Mouse (Mus musculus) granulocyte monocyte progenitor cell, adult 5-6 weeks (primary cell): ENCODE measurements around the gene Birc5. TPM values are rescaled to one million over a fixed set of nuclear protein-coding genes. Genes with fewer than 3 reads are reported as not detected.
"Not testable (repeated sequence)": the region's sequence is repeated elsewhere in the genome, so short reads cannot be mapped to it uniquely, and the experiment has no call there.

Experiments used
- ATAC-seq: replicated peaks from 2 replicates; pipeline ENCODE4 v1.8.0; 2016; ENCODE audit warnings: mild to moderate bottlenecking, moderate TSS enrichment, inconsistent platforms; ENCODE audit not compliant: poor library complexity, severe bottlenecking
- total RNA-seq, 2 experiments: library from RNA; stranded (forward) in 1 of 2; stranded (reverse) in 1 of 2; fragments of 200-712, 200-1000 nt in 1 of 2; fragments of >200 nt in 1 of 2; fragmentation: Nextera tagmentation in 1 of 2; gene quantifications; 2 replicates each; pipeline ENCODE4 v1.2.3; 2014 to 2017

Gene Birc5
- total RNA-seq (2014; fragmentation: Nextera tagmentation) (93.9 and 128 TPM in 2 replicates), total RNA-seq (2017) (200 and 221 TPM in 2 replicates)

DNA sequence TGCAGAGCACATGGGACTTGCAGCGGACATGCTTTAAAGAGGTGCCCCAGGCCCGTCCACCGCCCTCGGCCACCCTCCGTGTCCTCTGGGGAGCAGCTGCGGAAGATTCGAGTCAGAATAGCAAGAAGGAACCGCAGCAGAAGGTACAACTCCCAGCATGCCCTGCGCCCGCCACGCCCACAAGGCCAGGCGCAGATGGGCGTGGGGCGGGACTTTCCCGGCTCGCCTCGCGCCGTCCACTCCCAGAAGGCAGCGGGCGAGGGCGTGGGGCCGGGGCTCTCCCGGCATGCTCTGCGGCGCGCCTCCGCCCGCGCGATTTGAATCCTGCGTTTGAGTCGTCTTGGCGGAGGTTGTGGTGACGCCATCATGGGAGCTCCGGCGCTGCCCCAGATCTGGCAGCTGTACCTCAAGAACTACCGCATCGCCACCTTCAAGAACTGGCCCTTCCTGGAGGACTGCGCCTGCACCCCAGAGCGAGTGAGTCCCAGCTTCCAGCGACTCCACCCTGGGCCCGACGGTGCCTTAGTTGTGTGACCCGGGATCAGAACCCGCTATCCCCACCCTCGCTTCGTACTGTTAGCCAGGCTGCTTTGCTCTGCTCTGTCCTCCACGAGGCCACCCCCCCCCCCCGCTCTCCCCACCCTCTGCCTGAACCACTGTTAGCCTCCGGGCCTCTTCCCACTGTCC lies at the start of gene Birc5:
TSS of gene Birc5 (plus strand) at position 267 of the 687 bp plus-strand sequence.
- ATAC-seq: peak; percentile 98

DNA sequence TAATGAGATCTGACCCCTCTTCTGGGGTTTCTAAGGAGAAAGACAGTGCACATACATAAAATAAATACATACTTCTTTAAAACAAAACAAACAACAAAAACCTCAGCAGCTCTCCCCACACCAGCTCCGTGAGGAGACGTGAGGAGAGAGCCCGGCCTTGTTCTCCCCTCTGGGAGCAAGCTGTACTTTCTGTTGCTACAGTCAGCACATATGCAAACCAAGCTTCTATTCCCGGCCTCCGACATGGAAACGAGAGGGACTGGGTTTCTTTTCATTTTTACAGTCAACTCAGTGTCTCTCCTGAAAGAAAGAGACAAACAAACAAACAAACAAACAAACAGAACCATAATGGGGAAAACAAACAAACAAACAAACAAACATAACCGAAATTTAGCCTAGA lies 49.0 kb upstream of the Birc5 start:
- ATAC-seq: no peak

DNA sequence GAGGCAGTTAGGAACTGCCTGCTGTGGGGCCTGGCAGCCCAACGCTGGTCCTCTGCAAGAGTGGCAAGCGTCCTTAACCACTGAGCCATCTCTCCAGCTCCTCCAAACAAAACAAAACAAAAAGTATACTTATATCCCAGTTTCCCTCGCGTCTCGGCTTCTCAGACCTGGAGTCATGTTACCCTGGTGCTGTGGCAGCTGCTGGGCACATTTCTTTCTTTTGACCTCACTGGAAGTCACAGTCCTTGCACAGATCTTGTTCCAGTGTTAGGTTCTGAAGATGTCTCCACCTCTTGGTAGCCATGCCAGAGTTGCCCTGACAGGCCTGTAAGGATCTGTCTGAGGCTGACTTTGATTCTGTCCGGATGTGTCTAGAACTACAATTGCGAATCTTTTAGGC lies 47.4 kb upstream of the Birc5 start:
- ATAC-seq: no peak

DNA sequence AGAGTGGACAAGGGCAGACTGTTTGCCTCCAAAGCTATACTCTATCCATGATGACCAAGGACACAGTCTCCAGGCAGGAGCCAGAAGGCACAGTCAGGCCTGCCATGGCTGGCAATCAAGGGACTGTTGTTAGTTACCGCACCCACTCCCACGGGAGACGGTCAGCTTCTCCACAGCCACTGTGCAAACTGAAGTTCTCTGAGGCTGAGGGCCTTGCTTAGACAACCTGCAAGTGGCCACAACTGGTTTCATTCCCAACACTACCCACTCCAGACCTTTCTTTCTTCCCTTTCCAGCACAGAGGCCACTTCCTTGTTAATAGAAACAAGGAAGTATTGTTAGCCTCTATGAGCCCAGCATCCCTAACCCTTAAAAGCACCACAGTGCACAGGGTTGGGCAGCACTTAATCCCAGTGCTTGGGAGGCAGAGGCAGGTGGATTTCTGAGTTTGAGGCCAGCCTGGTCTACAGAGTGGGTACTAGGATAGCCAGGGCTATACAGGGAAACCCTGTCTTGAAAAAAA lies 45.8 kb upstream of the Birc5 start:
- ATAC-seq: peak; percentile 61

DNA sequence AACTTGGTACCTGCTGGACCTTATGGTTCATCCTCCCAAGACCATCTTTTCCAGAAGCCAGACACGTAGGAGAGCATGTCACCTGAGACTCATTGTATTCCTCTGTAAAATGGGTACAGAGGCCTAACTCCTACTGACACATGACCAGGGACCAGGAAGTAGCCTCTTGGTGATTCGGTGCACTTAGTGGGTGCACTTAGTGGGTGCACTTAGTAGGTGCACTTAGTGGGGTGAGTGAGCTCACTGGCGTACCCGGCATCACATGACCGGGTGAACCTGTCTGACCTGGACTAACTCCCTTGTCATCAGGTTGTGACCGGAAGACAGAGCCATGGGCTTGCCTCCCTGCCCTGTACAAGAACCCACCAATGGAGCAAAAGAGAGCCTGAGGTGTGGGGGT lies 42.3 kb upstream of the Birc5 start:
- ATAC-seq: no peak

DNA sequence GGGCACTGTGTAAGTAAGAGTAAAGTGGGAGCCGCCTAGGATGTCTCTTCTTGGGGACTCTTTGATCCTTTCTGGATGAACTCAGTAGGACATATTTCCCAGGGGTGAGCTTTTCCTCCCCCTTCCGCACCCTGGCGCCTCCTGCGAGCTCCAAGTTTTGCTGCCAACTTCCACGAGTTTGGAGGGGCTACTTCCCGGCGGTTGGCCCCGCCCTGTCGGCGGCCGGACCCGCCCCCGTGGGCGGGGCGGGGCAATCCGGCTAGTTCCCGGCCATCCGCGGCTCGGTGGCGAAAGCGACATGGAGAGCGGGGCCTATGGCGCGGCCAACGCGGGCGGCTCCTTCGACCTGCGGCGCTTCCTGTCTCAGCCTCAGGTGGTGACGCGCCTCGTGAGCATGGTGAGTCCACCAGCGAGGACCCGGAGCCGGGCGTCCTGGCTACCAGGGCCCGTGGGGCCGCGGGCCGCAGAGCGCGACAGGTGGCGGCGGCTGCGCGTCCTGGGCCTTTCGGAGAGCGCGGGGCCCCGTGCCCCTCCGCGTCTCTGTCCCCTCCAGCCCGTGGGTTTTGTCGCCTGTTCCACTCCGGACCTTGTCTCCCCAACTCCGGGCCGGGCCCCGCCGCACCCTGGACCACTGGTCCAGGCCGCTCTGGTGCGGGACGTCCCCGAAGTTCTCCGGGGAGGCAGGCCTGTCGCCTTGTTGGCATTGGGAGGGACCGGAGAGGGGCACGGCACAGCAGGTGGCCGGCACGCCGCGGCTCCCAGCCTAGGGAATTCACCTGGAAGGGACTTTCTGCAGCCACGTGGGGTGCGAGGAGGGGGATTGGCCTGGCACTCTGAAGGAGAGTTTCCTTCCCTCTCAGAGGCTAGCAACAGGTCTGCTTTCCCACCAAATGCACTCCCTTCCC lies 39.4 kb upstream of the Birc5 start, which contains the start of the genes Gm20708 and Syngr2:
TSS of gene Gm20708 (plus strand) at position 262 of the 905 bp plus-strand sequence.
TSS of gene Syngr2 (plus strand) at position 262 of the 905 bp plus-strand sequence.
- ATAC-seq: peak; percentile 45

DNA sequence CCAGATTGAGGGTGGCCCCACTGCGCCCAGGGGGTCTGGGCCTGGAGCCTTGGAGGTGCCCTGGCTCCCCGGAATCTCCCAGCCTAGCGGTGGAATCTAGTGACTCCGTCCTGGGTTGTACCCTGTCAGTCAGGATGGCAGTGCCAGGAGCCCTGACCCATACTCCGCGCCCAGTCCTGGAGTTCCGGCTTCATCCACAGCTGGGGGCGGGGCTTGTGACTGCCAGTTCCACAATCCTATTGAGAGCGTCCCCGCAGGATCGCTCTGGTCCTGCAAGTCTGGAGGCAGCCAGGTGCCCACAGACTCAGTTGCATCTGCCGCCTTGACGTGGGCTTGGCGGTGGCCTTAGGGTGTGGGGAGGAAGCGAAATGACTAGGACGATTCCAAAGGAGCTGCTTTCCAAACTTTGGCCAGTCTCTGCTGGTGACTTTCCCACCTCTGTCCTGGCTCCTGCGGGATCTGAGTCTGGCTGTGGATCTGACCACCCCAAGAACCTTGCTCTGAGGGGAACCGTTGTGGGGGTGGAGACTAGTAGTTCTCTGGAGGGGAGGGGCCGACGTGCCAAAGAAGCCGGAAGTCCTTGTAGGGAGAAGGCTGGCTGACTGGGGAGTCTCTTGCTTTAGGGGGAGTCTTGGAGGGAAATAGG lies 38.5 kb upstream of the Birc5 start:
- peak; percentile 72 for ATAC-seq

DNA sequence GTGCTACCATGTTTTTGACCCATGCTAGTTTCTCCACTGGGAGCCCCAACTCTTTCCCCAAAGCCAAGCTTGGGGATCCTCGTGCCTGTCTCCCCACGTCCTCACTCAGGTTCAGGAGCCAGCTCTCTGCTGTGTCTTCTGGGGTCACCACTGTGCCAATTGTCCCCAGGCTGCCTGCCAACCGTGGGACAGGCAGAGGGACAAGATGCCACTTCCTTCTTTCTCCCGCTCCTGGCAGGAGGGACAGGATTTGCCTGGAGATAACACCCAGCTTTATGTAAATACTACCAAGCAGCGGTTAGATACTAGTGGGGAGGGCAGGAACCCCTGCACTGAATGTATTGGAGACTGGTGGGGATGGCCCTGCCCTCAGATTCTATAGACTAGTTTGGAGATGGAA lies 35.2 kb upstream of the Birc5 start:
- no peak for ATAC-seq

DNA sequence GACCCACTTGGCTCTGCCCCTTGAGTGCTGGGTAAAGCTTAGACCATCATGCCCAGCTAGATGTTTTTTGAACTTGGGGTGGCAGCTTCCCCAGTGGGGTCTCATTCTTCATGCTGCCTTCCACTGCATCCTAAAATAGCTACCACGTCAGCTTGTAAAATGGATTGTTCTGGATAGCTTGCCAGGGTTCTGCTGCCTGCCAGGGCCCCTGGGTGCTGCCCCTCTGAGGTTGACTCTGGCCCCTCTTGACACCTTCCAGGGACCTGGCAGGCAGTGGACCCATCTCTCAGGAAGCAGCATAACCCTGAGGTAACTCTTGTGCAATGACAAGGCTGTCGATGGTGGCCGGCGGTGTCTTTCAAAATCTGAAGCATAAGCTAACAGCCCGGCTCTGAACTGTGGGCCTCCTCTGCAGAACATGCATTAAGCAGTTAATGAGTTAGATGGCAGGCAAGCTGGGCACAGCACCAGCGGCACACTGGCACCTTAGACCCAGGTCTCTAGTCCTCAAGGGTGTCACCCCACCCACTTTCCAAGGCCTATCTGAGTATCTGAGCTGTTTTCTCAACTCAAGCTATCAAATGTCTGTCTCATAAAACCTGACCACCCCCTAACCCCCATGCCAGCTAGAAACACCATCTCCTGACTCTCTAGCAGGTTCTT lies 34.2 kb upstream of the Birc5 start:
- peak; percentile 21; the same call in 1 of the 2 replicates for ATAC-seq

DNA sequence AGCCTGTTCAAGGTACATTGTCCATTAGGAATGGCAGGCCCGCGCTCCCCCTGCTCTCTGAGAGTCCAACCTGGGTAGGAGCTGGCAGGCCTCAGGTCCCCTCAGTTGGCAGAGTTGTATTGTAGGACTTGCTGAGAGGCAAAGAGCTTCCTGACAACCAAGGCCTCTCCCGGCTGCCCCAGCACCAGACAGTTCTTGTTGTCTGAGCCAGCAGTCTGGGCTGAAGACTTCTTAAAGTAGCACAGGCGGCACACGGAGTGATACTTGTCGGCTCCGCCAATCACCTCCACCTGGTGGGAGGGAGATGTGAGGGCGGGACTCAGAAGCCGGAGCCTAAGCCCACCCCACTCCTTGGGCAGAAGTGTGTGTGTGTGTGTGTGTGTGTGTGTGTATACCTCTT lies 33.2 kb upstream of the Birc5 start:
- ATAC-seq: not testable (repeated sequence)

DNA sequence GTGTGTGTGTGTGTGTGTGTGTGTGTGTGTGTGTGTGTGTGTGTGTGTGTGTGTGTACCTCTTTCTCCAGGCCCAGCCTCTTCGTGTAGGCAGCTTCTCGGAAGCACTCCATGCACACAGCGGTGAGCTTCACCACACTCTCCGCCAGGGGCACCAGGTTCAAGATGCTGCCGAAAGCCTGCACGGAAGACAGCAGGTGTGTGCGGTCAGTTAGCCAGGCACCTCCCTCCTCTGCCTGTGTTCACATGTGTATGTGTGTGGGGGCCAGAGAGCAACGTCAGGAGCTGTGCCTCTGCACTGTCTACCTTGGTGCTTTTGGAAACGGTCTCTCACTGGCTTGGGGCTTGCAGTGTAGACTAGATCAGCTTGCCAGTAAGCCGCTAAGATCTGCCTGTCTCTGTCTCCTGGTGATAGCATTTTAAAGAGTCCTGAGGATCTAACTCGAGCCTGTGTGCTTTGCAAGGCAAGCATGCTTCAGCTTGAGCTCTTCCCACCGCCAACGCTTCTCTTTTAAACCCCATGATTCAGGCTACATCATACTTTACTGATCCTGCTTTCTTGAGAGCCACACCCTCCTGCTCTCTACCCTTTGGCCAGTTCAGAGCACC lies 32.6 kb upstream of the Birc5 start:
- no peak for ATAC-seq

DNA sequence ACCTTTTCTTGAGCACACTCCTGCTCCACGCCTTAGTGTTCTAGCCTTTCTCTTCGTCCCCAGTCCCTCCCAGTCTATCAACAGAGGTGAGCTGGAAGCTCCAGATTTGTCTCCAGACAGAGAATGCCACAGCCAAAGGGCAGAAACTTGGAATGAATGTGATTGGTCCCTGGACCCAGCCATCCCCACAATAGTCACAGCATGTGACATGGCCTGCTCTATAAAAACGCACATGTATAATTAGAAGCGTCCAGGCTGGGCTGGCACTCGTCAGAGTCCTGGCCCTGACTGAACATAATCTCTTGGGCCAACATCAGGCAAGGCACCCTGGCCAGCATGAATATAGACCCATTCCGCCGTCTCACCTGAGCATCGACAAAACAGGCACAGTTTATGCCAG lies 30.0 kb upstream of the Birc5 start:
- ATAC-seq: no peak

DNA sequence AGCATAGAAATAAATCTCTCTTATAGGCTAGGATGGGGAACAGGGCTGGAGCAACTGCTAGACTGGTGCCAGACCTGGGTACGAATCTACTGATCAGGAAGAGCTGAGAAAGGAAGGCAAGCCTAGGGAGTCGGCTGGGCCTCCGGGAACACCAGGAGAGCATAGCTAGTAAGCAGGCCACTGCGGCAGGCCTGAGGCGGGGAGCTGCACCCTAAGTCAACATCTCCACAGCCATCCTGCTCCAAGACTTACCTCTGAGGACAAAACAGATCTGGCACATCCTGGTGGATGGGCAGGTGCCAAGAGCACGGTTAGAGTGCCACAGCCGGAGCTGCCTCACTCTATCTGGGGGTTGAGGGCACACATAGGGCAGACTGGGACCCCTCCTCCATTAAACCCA lies 28.9 kb upstream of the Birc5 start:
- ATAC-seq: no peak

DNA sequence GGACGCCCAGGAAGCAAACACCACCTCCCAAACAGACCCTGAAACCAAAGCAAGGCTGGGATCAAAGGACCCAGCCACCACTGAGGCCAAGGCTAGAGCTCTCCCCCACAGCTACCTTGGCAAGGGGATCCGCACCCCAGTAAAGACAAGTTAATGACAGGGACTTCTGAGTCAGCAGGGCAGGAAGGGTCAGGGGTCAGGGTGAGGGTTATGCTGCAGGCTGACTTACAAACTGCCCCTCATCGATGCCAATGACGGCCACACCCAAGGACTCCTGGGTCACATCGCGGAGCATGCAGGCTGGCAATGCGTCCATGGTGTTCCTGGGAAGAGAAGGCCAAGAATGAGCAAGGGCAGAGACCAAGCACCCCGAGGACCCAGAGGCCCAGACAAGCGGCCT lies 27.2 kb upstream of the Birc5 start:
- ATAC-seq: no peak

DNA sequence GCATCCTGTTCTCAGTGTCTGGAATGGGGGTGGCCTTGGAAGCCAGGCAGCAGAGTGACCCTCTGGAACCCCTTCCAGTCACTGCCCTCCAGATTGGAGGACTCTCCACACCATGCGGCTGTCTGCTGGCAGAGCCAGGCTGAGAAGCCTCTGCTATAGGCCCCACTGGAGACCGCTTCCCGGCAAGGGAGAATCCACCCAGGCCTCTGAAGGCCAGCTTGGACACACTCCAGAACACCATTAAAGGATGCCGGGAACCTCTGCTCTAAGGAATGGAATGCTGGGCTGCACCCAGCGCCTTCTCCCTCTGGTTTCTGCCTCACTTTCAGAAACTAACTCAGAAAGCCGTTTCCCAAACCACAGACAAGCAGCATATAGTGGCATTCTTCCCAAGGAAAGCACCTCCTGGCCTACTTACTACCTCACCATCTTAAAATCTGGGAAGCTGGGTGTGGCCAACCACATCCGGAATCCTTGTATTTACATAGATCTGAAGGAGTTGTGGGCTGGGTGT lies 26.3 kb upstream of the Birc5 start:
- no peak for ATAC-seq

DNA sequence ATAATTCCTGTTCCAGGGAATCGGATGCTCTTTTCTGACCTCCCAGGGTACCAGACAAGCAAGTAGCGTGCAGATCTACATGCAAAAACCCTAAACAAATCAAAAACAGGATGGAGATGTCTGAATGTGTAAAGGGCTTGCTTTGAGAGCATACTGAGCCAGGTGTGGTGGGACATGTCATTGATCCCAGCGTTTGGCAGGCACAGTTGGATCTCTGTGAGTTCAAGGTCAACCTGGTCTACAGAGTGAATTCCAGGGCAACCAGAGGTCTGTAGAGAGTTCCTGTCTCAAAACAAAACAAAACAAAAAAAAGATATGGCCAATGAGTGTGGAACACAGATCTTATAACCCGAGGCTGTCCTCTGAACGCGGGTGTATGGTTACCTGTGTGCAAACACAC lies 25.6 kb upstream of the Birc5 start:
- no peak for ATAC-seq

DNA sequence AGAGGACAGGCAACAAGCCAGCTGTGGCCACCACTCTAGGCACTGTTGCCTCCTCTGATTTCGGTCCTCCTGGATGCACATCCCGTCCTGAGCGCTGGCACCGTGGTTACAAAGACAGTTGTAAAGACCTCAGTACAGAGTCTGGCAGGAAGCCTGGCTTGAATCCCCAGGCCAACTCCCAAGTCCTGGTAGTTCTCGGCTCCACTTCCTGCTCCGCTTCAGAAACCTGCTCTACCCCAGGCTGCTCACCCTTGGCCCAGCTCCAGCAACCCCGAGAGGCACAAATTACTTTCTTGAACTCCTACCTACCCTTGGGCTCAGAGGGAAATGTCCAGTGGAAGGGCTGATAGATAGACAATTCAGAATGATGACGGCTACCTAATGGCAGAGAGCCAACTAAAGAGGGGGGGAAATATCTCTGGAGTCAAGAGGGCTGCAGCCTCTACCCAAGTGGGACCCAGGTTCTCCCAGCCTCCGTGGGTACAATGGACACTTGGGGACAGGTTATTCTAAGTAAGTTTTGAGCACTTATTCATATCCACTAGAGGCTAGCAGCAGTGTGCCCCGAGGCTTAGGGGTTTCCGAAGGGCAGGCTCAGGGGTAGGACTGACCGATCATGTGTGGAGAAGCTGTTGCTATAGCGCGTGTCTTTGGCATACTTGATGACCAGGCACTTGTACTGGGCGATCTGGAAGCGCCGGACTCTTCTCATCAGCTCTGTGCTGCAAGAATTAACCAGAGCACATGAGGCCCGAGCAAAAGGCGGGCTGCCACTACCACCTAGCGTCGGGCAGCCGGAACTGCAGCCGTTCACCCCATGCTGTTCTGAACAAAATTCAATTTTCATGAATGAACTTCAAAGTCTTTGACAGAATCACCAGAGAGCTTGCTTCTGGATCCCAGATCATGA lies 24.7 kb upstream of the Birc5 start:
- ATAC-seq: peak; percentile 48

DNA sequence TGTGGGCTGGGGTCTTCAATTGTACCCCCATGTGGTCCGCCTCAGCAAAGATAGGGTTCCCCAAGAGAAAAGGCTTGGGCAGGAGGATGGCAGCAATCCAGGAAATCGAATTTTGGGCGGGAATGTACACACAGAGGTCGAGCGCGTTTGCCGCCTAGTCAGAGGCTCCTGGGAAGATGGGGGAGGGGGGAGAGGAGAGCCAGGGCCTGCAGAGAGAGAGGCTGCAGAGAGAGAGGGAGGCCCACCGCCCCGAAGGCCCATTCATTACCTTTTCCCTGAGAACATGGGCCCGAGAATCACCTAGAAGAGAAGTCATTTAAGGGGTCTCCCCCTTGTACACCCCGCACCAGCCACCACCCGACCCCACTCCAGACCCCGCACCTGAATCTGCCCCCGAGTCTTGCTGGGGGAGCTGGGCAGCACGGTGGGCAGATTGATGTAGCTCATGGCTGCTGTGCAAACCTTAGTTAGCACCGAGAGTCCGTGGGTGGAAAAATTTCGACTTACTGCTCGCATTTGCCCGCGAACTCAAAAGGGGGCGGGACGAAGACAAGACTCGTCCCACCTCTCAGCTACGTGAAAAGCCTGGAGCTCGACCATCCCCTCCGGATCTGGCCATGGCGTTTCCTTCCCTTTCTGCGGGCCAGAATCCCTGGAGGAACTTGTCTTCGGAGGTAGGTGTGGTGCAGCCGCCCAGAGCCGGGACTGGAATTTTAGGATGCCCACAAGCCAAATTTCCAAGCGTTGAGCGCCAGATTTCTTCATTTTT lies 23.5 kb upstream of the Birc5 start, which contains the start of the genes Afmid and Tk1:
TSS of gene Afmid (plus strand) at position 592 of the 769 bp plus-strand sequence.
TSS of gene Tk1 (minus strand) at position 760 of the 769 bp plus-strand sequence.
- peak; percentile 40 for ATAC-seq
